Mouse (Mus musculus) left cerebral cortex, adult 11 months (tissue): ENCODE results near the gene Lingo2.
"Not testable (repeated sequence)": the region's sequence is repeated elsewhere in the genome, so short reads cannot be mapped to it uniquely, and the experiment has no call there.

ENCODE experiments used
- DNase-seq: peaks from one replicate; pipeline ENCODE4 v3.0.0; 2022; ENCODE audit warnings: low spot score

Gene Lingo2

DNA sequence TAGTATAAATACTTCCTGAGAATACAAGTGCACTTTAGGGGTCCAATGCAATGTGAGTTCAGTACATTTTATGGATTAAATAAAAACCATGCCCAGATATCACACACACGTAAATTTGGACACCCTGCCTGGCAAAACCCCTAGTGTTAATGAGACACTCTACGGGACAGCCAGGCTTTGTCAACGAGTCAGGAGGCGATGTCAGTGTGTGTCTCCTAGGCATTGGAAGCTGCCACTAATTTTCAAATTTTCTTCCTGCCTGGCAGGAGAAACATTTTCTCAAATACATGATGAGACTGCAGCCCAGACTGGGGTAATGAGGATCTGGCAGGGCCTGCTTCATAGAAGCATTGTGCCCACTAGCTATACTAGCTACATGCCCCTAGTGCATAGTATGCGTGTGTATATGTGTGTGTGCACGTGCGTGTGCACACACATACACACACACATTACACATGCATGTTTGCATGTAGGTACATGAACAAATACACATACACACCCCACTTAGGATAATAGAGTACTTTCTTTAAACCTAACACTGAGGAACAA lies 1128.2 kb downstream of the Lingo2 start:
- DNase-seq: no peak

DNA sequence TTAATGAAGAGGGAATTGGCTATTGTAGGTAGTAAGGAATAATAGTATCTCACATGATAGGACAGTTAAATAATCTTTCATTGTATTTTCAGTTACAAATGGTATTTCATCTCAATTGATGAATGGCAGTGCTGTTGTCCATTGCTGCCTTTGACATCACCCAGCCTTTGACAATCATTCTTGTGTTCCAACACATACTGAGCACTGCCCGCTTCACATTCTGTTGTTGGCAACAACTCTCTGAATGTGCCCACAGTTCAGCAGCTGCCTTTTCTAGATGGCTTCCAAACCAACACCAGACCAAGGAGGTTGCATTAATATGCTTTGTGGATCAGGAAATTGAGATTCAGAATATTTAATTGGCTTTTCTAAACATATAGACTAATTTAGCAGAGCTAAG lies 1130.8 kb downstream of the Lingo2 start:
- DNase-seq: peak; percentile 37

DNA sequence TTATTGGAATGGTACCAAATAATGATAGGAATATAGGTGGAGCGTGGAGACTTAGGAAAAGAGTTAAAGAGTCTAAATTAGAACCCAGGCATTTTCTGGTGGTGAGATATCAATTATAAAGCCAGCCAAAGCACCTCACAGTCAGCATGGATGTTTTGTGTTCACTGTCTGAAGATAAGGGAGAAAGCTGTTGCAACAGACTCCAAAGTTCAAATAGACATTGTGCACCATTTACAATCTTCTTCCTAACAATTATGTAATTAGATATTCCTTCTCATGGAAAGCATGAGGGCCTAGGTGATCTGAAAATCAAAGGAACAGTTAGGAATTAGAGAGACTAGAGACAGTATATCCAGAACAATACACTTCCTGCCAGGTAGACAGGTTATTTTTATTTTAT lies 1136.8 kb downstream of the Lingo2 start:
- no peak for DNase-seq

DNA sequence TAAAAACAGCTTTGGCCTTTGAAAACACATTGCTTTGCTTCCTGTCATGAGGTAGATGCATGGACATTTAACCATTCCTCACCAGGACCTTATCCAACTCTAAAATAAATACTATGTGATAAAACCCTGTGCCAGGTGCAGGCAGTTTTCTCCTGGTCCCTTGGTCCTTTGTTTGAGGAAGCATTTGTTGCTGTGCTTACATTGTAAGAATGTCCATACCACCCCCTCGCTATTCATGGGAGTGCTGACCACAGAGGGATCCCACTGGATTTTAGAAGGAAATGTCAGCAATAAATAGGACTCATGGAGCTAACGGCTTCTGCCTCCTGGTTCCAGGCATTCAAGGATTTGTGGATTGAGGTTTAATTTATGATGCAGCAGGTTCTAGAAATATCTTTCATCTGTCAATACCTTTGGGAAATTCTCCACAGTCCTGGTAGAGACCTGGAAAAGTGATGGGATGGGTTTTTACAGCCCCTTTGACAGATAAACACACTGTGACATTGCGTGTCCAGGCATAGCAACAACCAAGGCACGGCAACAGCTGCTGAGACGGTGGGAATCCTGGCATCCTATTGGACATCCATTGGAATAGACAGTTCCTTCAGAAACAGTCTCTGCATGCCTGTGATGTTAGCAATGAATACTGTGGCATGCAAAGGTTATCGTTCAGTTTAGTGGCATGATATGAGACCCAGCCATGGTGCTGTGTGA lies 1143.9 kb downstream of the Lingo2 start:
- no peak for DNase-seq

DNA sequence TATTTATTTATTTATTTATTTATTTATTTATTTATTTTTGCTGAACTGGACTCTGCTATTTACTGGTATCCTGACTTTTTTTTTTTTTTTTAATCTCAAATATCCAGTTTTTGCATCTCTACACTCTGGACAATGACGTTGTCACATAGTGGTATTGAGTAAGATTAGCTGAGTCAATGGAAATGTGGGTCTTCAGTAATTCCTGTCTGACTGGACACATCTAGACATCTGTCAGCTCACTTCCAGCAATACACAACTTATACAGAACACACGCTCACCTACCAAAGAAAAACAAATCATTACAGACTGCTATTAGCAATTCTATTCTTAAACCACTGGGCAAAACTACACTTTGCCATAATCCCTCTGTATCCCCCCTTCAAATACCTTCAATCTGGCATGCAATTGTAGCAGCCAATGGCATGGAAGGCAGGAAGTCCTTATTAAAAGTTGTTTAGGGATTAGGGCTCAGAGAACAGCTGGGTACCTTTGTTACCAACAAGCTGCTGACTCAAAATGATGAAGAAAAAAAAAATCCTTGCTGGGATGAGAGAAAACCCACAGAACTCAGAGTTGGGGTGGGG lies 1144.6 kb downstream of the Lingo2 start:
- no peak for DNase-seq

DNA sequence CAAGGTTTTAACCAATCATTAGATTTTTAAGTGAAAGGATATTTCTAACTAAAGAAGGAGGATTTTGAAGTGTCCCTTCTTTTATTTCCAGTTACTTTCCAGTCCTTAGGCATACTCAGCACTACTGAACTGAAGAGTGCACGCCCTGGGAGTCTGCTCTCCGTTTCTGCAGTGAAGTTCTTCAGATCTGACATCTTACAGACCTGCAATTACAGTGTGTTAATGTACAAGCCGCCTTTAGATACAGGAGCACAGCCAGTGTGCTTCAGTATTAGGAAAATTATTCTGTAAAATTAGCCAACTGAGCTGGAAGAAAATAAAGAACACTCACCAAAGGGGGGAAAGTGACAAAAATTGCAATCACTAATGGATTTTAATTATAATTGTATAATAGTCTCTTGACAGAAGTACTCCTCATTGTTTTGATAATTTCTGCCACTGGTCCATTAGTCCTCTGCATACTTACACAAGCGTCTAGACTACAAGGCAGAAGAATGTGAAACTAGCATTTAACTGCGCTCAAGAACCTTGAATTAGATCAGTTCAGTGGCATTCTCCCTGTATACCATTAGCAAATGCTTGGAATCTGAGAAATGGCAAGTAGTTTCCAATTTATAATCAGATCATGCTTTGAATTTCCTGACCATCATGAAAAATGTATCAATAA lies 1167.2 kb downstream of the Lingo2 start:
- DNase-seq: no peak

DNA sequence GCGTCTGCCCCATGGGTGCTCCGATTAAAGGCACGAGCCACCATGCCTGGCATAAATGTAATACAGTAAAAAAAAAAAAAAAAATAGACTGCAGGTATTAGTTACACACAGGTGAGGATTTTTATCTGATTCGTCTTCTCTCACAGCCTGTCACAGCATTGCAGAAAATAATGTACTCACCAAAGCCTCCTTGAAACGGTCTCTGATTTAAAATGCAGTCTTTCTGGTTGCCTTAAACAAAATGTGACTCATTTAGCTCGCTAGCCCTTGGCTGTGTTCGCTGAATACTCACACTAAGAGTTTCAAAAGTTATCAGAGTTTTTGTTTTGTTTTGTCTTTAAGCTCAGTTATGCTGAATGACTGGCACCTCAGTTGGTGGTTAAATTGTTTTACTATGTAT lies 1180.7 kb downstream of the Lingo2 start:
- no peak for DNase-seq

DNA sequence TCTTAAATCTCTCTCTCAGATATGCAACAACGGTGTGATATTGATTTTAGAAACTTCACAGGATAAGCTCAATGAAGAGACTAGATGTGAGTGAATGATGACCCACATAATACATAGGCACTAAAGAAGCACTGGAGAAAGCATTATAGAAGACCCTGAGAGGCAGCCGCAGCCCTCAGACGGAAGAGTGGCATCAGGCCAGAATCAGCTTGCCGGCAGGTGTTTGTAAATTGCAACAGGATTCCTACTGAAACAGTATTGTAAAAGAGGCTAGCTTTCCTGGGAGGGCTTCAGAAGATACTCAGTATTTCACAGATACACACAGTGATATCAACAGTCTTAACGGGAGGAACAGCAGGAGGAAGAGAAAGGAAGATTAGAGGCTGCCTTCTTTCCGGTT lies 1184.6 kb downstream of the Lingo2 start:
- no peak for DNase-seq

DNA sequence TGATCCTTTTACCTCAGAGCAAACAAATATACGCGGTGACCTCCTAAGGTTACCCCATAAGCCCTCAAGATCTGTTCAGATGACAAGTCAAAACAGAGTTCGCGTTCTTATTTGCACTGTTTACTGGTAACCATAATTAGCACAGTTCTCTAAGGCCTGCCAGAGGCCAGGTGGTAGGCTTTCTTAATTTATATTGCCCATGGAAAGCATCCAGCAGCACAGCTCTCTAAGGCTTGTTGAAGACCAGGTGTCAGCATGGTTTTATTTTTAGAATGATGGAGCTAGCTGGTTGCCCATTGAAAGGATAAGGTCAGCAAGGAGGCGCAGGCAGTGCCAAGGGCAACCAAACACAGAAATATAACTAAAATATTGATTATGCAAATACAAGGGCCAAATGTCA lies 1190.4 kb downstream of the Lingo2 start:
- no peak for DNase-seq

DNA sequence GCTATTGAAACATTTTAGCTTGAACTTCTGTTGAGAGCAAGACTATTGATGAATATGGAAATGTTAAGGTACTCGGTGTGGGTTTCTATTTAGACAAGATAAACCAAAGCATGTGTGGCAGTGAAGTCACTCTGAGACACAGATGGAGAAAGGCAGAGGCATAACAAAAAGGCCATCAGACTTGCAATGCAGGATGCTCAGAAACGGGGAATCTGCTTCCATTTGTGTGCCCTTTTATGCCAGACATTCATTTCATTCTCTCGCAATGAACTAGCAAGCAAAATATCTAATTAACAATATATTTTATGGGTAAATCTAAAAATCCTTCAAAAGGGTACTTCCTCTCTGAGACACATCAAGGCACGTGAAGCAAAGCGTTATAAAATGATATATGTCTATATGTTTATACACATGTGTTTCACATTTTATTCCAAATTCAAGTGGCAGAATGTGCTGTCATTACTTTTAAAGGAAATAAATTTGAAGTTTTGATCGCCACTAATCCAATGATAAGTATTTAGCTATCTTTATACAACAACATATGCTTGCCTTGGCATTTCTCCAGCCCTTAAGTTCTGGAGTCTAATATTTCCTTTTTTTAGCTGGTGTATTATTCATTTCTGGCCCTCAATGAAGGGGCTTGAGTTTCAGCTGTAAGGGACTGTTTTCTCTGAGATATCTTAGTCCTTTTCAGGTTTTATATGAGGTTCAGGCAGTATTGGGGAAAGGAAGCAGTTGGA lies 1199.3 kb downstream of the Lingo2 start:
- no peak for DNase-seq

DNA sequence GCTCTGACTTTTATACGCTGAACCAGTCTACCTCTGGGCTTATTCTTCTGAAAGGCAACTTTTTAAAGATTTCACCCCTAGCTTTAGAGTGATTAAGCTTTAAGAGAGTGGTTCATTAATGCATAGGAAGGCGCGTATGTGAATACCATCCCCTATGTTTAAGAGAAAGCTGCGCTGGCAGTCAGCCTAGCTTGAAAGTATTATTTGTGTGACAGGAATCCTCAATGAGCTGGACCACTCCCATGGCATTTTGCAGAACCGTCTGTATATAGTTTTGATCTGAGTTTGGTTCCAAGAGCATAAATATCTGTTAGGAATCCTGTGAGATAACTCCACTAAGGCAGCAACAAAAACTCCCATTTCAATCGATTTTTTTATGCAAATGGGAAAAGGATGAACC lies 1204.9 kb downstream of the Lingo2 start:
- DNase-seq: no peak

DNA sequence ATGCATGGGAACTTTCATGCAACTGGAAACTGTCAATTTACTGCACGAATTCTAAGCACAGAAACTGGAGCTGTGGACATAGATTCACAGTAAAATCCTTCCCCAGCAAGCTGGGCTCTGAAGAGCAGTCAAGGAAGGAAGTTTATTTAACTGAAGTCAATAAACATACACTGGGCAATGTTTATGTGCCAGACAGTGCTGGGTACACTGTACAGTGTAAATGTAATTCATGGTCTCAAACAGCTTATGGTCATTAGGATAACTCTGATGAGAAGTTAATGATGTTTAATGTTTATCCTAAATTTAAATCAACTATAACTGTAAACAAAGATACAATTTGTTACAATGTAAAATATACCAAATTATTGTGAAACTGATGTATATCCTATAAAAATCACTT lies 1226.8 kb downstream of the Lingo2 start:
- no peak for DNase-seq

DNA sequence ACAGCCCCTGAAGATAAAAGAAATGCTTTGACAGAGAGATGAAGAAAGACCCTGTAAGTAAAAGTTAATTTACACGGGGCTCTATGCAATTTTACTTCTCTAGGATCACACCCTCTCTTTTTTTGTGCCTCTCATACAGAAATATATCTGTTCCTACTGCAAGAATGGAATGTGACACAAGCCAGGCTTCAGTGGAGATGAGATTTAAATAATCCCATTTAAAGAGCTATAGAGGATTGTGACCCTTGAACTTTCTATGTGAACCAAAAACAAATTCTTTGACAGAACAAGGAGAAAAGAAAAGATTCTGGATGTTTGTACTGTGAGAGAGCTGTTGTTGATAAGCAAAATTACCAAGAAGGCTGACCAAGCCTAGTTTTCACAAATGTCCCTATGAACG lies 1247.4 kb downstream of the Lingo2 start:
- DNase-seq: no peak

DNA sequence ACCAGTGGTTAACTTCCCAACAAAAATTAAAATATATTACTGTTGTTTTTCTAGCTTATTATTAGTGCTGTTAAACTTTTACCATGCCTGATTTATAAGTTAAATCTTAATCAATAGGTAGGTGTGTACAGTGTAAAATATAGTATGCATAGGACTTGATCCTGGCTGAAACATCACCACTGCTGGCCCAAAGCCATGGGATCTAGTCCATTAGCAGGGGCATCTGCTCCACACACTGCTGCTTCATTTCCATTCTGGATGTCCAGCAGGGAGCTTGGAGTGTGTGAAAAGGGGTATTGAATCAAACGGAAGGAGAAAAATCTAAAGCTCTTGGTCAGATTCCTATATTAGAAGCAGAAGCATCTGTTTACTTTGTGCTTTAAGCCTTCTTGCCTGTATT lies 1248.9 kb downstream of the Lingo2 start:
- no peak for DNase-seq

DNA sequence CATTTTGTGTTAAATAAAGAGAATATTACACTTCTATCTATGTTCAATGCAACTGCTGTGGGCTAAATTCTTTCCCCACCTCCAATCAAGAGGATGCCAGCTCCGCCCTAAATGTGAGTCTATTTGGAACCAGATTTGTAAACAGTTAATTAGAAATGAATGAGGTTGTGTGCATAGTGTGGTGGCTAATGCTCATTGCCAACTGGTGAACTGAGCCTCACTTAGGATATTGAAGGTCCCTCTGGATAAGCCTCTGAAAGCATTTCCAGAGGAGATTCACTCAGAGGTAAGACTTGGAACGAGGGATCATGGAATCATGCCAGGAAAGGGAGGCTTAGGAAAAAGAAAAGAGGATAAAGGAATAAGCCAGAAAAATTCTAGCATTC lies 1256.4 kb downstream of the Lingo2 start:
- DNase-seq: no peak

DNA sequence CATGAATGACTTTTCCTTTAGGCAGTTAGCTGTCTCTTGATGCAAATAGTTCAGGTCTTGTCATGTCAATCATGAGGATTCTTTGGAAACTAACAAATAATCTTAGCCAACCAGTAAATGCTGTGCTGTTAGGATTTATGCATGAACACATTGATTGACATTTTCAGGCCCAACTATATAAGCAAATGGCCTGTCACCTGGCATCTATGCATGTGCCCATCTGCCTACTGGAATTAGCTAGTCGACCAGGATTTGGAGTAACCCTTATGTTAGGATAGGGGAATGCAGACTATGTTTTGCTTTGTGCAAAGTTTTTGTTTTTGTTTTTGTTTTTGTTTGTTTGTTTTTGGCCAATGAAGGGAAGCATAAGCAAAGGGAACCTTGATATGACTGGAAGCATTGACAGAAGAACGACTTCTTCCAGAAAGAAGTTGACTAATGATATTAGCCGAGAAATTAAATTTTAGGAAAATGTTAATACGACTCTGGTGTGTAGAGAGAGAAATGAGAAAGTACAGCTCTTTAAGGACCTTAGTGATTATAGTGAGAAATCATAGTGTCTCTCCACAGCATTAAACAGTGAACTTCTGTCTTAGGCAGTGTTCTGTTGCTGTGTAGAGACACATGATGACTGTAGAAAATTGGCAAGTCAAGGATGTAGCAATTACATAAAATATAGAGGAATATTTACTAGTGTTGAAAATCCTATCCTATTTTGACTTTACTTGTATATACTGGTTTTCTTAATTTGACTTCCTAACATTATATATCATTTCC lies 1257.0 kb downstream of the Lingo2 start:
- DNase-seq: no peak

DNA sequence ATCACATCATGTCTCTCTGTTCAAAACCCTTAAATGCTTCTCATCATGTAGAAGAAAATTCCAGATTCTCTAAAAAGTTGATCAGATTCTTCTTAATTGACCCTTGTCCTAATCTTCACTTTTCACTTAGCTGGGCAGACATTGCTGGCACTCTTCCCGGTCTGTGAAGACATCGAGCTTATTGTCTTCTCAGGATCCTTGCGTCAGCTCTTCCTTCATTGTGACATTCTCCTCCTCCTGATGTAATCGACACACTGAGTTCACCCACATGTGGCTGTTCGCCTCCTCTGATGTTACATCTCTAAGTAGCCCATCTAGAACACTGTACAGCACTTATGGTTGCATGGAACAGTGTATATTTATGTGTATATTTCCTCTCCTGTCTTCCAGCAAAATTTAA lies 1261.0 kb downstream of the Lingo2 start:
- DNase-seq: no peak

DNA sequence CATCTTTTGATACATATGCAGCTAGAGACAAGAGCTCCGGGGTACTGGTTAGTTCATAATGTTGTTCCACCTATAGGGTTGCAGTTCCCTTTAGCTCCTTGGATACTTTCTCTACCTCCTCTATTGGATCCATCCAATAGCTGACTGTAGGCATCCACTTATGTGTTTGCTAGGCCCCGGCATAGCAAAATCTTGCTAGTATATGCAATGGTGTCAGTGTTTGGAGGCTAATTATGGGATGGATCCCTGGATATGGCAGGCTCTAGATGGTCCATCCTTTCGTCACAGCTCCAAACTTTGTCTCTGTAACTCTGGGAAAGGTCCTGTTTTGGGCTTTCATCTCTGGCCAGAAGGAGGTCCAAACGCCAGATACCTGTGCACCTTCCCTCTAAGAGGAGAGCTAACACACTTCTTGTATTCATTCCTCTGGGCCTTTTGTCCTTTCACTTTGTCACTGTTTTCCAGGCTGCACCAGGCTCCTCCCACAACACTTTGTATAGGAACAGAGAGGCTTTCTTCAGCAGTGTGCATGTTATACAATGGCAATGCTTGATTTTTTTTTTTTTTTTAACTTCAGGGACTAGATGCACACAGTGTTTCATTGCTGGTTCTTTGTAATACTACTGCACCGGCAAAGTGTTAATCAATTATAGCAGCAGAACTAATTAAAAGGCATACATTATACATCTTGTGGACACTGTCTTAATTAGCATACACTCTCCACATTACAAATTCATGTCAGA lies 1262.9 kb downstream of the Lingo2 start:
- DNase-seq: not testable (repeated sequence)
